Mouse (Mus musculus) embryonic facial prominence, embryonic 14.5 days (tissue): ENCODE measurements at regions not wholly inside any gene's neighbourhood (a gene's known extent, or its start where the extent isn't known, plus 50 kb on each side); places are given as distances from the start of the nearest gene placed in this dataset.

Experiments
- ATAC-seq: fragments of 200-750 bp; cut with Nextera tagmentation; 2 replicates; pipeline ENCODE4 v1.8.0; 2017; ENCODE audit warnings: low read depth, moderate number of reproducible peaks, moderate TSS enrichment
- DNase-seq: peaks from one replicate; pipeline ENCODE4 v3.0.0-alpha.2; 2015; ENCODE audit warnings: low spot score
- H3K27ac ChIP-seq: fragments of 300-500 bp; sonication (generic); replicated peaks from 2 replicates; pipeline ENCODE4 v1.5.1; 2014; ENCODE audit warnings: low read depth, mild to moderate bottlenecking, low read length, moderate library complexity
- H3K27me3 ChIP-seq: fragments of 300-500 bp; sonication (generic); replicated peaks from 2 replicates; pipeline ENCODE4 v1.6.1; 2014; ENCODE audit warnings: low read length; ENCODE audit not compliant: control insufficient read depth, insufficient read depth
- H3K36me3 ChIP-seq: fragments of 300-500 bp; sonication (generic); 2 replicates; pipeline ENCODE4 v1.6.1; 2014; ENCODE audit warnings: low read length, mixed read lengths; ENCODE audit not compliant: control insufficient read depth, insufficient read depth
- H3K4me1 ChIP-seq: fragments of 300-500 bp; sonication (generic); 2 replicates; pipeline ENCODE4 v1.6.1; 2014; ENCODE audit warnings: antibody characterized with exemption, low read length; ENCODE audit not compliant: control insufficient read depth, insufficient read depth
- H3K4me2 ChIP-seq: fragments of 300-500 bp; sonication (generic); 2 replicates; pipeline ENCODE4 v1.6.1; 2014; ENCODE audit warnings: low read depth, mild to moderate bottlenecking, low read length, moderate library complexity, mixed read lengths
- H3K4me3 ChIP-seq: fragments of 300-500 bp; sonication (generic); 2 replicates; pipeline ENCODE4 v1.5.1; 2014; ENCODE audit warnings: low read depth, mild to moderate bottlenecking, low read length
- H3K9ac ChIP-seq: fragments of 300-500 bp; sonication (generic); 2 replicates; pipeline ENCODE4 v1.6.1; 2014; ENCODE audit warnings: low read depth, mild to moderate bottlenecking, low read length, moderate library complexity, mixed read lengths
- H3K9me3 ChIP-seq: fragments of 300-500 bp; sonication (generic); 2 replicates; pipeline ENCODE4 v1.6.1; 2016; ENCODE audit warnings: low read length; ENCODE audit not compliant: control insufficient read depth
- WGBS: fragments of 180-500 bp; shearing (Covaris S2); extraction: QIAGEN DNeasy Blood & Tissue Kit; methylation state at CpG from one replicate; pipeline ENCODE4 v1.1.7; 2014; 5-methylcytosine and 5-hydroxymethylcytosine counted together

DNA sequence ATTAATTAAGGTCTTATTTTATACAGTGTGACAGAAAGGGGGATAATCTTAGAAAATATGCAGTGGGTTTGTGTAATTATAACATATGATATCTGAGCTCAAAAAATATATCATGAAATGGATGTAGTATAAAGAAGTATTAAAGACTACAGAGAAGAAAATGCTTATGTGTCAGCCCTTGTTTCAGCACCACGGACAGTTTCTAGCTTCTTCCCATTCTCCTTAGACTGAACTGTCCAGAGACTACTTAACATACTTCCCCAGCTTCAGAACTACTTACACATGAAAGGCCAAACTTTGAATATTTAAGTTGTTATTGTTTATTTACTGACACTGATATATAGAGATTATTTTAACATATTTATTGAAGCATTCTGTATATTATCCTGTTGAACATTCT is 578.4 kb downstream of the Nsun3 start:
- H3K4me1 ChIP-seq: no peaks in the 10 kb centered on the region
- peak; percentile 73 for DNase-seq
- H3K27me3 ChIP-seq: no peaks in the 10 kb centered on the region
- H3K27ac ChIP-seq: no peak overlapping the region
- H3K4me2 ChIP-seq: no peak overlapping the region
- no peak overlapping the region for H3K9ac ChIP-seq
- ATAC-seq: no peak
- WGBS: 44% methylated on average over 1 of the region's 1 CpGs
- no peaks in the 10 kb centered on the region for H3K36me3 ChIP-seq
- H3K4me3 ChIP-seq: no peak overlapping the region
- no peaks in the 10 kb centered on the region for H3K9me3 ChIP-seq

DNA sequence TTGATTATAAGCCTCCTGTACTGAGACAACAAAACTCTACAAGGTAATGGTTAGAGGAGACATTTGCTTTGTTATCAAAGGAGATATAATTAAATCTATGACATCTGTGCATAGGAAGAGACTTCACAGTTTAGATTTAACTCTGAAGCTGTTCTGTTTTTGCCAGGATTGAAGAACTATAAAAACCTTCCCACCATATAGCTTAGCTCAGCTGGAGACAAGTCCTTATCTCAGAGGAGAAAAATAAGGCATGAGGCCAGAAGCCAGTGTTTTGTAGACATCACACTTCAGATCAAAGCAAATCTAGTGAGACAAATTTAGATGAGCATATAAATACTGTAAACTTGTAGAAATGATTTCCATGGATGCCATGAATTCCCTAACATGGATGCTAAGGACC is 603.6 kb downstream of the Nsun3 start:
- H3K36me3 ChIP-seq: no peaks in the 10 kb centered on the region
- H3K27ac ChIP-seq: no peak overlapping the region
- no peak overlapping the region for H3K4me2 ChIP-seq
- no peak overlapping the region for H3K9ac ChIP-seq
- ATAC-seq (no peak), DNase-seq (no peak)
- H3K27me3 ChIP-seq: no peaks in the 10 kb centered on the region
- no peak overlapping the region for H3K4me3 ChIP-seq
- no peaks in the 10 kb centered on the region for H3K9me3 ChIP-seq
- H3K4me1 ChIP-seq: no peaks in the 10 kb centered on the region
